Mouse (Mus musculus) MEL (cell line): ENCODE measurements around the gene Wdr44.

Experiments used
- CTCF ChIP-seq, 3 experiments: IDR thresholded peaks in 2 of 3; conservative IDR thresholded peaks in 1 of 3; 2 replicates each; pipeline ENCODE4 v1.5.1; 2011 to 2012; ENCODE audit warnings: low read length in 3 of 3, low read depth in 2 of 3, mild to moderate bottlenecking in 2 of 3, improper control_type of control experiment in 1 of 3, inconsistent platforms in 1 of 3, mixed read lengths in 1 of 3, moderate library complexity in 1 of 3; ENCODE audit not compliant: control insufficient read depth in 1 of 3, insufficient read depth in 1 of 3, poor library complexity in 1 of 3, severe bottlenecking in 1 of 3
- GABPA ChIP-seq: IDR thresholded peaks from 2 replicates; pipeline ENCODE4 v1.6.1; 2012; ENCODE audit warnings: low read depth, mild to moderate bottlenecking, inconsistent platforms, low read length, improper control_type of control experiment, moderate library complexity
- JUND ChIP-seq: IDR thresholded peaks from 2 replicates; pipeline ENCODE4 v1.6.1; 2011; ENCODE audit warnings: low read depth, mild to moderate bottlenecking, improper control_type of control experiment, low read length
- POLR2A ChIP-seq, 2 experiments: IDR thresholded peaks; 2 replicates each; pipeline ENCODE4 v1.6.1; 2011 to 2012; ENCODE audit warnings: low read length in 2 of 2, mild to moderate bottlenecking in 2 of 2, control low read depth in 1 of 2, improper control_type of control experiment in 1 of 2, low read depth in 1 of 2, moderate library complexity in 1 of 2; ENCODE audit not compliant: control insufficient read depth in 1 of 2, insufficient read depth in 1 of 2, poor library complexity in 1 of 2
- RCOR1 ChIP-seq: IDR thresholded peaks from 2 replicates; pipeline ENCODE4 v1.6.1; 2012; ENCODE audit warnings: low read depth, mild to moderate bottlenecking, inconsistent platforms, low read length, improper control_type of control experiment
- TBP ChIP-seq: IDR thresholded peaks from 2 replicates; pipeline ENCODE4 v1.8.0; 2011; ENCODE audit warnings: low read depth, low read length, improper control_type of control experiment
- TCF12 ChIP-seq: IDR thresholded peaks from 2 replicates; pipeline ENCODE4 v1.6.1; 2014; ENCODE audit warnings: low read depth, mild to moderate bottlenecking, inconsistent platforms, low read length, improper control_type of control experiment, moderate library complexity
- USF1 ChIP-seq: IDR thresholded peaks from 2 replicates; pipeline ENCODE4 v1.6.1; 2014; ENCODE audit warnings: low read depth, mild to moderate bottlenecking, inconsistent platforms, low read length, improper control_type of control experiment, moderate library complexity
- ZNF384 ChIP-seq: IDR thresholded peaks from 2 replicates; pipeline ENCODE4 v1.6.1; 2012; ENCODE audit warnings: low read depth, mild to moderate bottlenecking, inconsistent platforms, low read length, improper control_type of control experiment

DNA sequence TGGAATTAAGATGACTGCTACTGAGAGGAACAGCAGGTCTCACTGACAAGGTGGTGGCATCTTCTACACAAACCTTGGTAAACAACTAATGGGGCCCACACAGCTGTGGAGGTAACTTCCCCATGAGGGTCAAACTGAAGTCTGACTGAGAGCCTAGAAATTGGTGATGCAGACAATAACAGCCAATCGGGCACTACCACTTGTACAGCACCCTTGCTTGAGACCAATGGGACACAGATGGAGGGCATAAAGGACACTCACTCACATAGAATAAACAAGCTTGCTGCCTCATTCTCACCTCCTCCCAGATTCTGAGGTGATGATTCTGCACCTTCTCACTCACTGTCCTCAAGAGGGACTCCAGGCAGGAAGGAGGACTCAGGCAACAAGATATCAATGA lies 30.6 kb upstream of the Wdr44 start:
- no peak for TF ChIP-seq TBP
- no peak for TF ChIP-seq CTCF (IDR thresholded peaks at IDR 0.05 in 2 of 3, conservative IDR thresholded peaks at IDR 0.05 in 1 of 3; ENCODE audit: control insufficient read depth in 1 of 3, insufficient read depth in 1 of 3, low read depth in 2 of 3, low read length in 3 of 3, poor library complexity in 1 of 3, severe bottlenecking in 1 of 3)
- no peak for TF ChIP-seq POLR2A (IDR thresholded peaks at IDR 0.05; ENCODE audit: control insufficient read depth in 1 of 2, insufficient read depth in 1 of 2, low read depth in 1 of 2, low read length in 2 of 2, poor library complexity in 1 of 2)
- TF ChIP-seq RCOR1, result no peak
- no peak for TF ChIP-seq GABPA
- TF ChIP-seq USF1, result no peak
- no peak for TF ChIP-seq TCF12
- no peak for TF ChIP-seq ZNF384
- no peak for TF ChIP-seq JUND
